Mouse (Mus musculus) neutrophil, adult 5-6 weeks (primary cell): Measurements from ENCODE around the gene Etv1. TPM values are rescaled to one million over a fixed set of nuclear protein-coding genes. Genes with fewer than 3 reads are reported as not detected.

ENCODE experiments used
- ATAC-seq: fragments of 151-379, 151-347 bp; 2 replicates; pipeline ENCODE4 v1.8.0; 2017; ENCODE audit warnings: mild to moderate bottlenecking, moderate TSS enrichment; ENCODE audit not compliant: insufficient number of reproducible peaks, poor library complexity, low FRiP score, severe bottlenecking; ENCODE audit errors: extremely low read depth
- total RNA-seq: library from RNA; stranded (forward); fragments of 200-1000 nt; gene quantifications from 2 replicates; pipeline ENCODE4 v1.2.3, GENCODE M21; 2017

Etv1 gene
- total RNA-seq, 1 experiment from 2014 or later, result 0.23 TPM

GRCm38 (mm10) chr12:38904516-38904915 lies 125.3 kb downstream of the Etv1 start:
- no peak for ATAC-seq

- no peak for ATAC-seq
Measured at GRCm38 (mm10) chr12:38906314-38906713, 127.1 kb downstream of the Etv1 start.

- ATAC-seq, result no peak
Measured at GRCm38 (mm10) chr12:38906812-38907211, 127.6 kb downstream of the Etv1 start.

DNA sequence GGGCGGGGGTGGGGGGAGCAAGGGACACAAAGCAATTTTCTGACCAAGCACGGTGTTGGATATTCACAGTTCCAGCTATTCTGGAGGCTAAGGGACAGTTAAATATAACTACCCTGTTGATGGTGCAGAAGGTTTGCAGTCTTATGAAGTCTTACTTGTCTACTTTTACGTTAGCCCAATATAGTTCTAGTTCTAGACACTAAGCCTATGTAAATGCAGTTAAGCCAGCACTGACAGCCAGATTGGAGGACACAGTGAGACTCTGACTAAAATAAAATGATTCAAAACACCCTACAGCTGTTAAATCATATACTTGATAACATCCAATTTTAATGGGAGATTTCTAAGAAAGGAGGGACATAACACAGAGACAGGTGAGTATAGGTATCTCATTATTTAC lies 129.8 kb downstream of the Etv1 start:
- ATAC-seq, result no peak
